Mouse (Mus musculus): ENCODE results near the gene Riok2. TPM values are rescaled to one million over a fixed set of nuclear protein-coding genes. Genes with fewer than 3 reads are reported as not detected.

Gene Riok2
- polyA plus RNA-seq, 1 experiment from 2014 or later: 29.3 TPM

GRCm38 (mm10) chr17:17444297-17444886 lies 70.3 kb downstream of the Riok2 start:
- peaks cover 22% of the 10 kb centered on the region for H3K4me1 ChIP-seq
- no peak overlapping the region for H3K9ac ChIP-seq
- WGBS: 84% methylated on average over 3 of the region's 3 CpGs
- ATAC-seq: no peak
- H3K27ac ChIP-seq: no peak overlapping the region
- no peak overlapping the region for H3K4me2 ChIP-seq
- no peaks in the 10 kb centered on the region for H3K27me3 ChIP-seq
- no peak overlapping the region for H3K4me3 ChIP-seq
- H3K9me3 ChIP-seq (replicated peaks): no peaks in the 10 kb centered on the region
- H3K36me3 ChIP-seq (ENCODE audit: poor library complexity, severe bottlenecking): peaks cover 19% of the 10 kb centered on the region; the same call in 1 of the 2 replicates

Other genes with a start within 250 kb of the Riok2 start
- 57.7 and 59.1 TPM in 2 replicates for gene Lix1, start 28.4 kb downstream of the Riok2 start, polyA plus RNA-seq (2015; fragmentation: Nextera tagmentation; extraction: Ambion mirVana)

Data from forebrain, embryonic 13.5 days (tissue).